Mouse (Mus musculus) liver, embryonic 15.5 days (tissue): ENCODE results near the gene Pex14. TPM values are rescaled to one million over a fixed set of nuclear protein-coding genes. Genes with fewer than 3 reads are reported as not detected.

Source experiments
- ATAC-seq: fragments of 200-750 bp; cut with Nextera tagmentation; 2 replicates; pipeline ENCODE4 v1.8.0; 2017; ENCODE audit warnings: moderate number of reproducible peaks, mild to moderate bottlenecking, moderate library complexity; ENCODE audit not compliant: insufficient read depth
- H3K27ac ChIP-seq: fragments of 300-500 bp; sonication (generic); replicated peaks from 2 replicates; pipeline ENCODE4 v1.5.1; 2015; ENCODE audit warnings: mild to moderate bottlenecking, inconsistent platforms
- H3K27me3 ChIP-seq: fragments of 300-500 bp; sonication (generic); 2 replicates; pipeline ENCODE4 v1.6.1; 2015; ENCODE audit warnings: mild to moderate bottlenecking, inconsistent platforms
- H3K36me3 ChIP-seq: fragments of 300-500 bp; sonication (generic); replicated peaks from 2 replicates; pipeline ENCODE4 v1.6.1; 2015; ENCODE audit warnings: moderate library complexity, mild to moderate bottlenecking, inconsistent platforms
- H3K4me1 ChIP-seq: fragments of 300-500 bp; sonication (generic); replicated peaks from 2 replicates; pipeline ENCODE4 v1.6.1; 2015; ENCODE audit warnings: inconsistent platforms
- H3K4me2 ChIP-seq: fragments of 300-500 bp; sonication (generic); 2 replicates; pipeline ENCODE4 v1.6.1; 2015; ENCODE audit warnings: moderate library complexity, mild to moderate bottlenecking, inconsistent platforms
- H3K4me3 ChIP-seq: fragments of 300-500 bp; sonication (generic); replicated peaks from 2 replicates; pipeline ENCODE4 v1.5.1; 2015; ENCODE audit warnings: mild to moderate bottlenecking, inconsistent platforms
- H3K9ac ChIP-seq: fragments of 300-500 bp; sonication (generic); 2 replicates; pipeline ENCODE4 v1.6.1; 2015; ENCODE audit warnings: moderate library complexity, mild to moderate bottlenecking, inconsistent platforms
- H3K9me3 ChIP-seq: fragments of 300-500 bp; sonication (generic); replicated peaks from 2 replicates; pipeline ENCODE4 v1.6.1; 2016; ENCODE audit warnings: inconsistent platforms
- WGBS: fragments of 180-500 bp; shearing (Covaris S2); methylation state at CpG from one replicate; pipeline ENCODE4 v1.1.7; 2015; ENCODE audit warnings: mixed read lengths; ENCODE audit not compliant: insufficient replicate concordance; 5-methylcytosine and 5-hydroxymethylcytosine counted together
- polyA plus RNA-seq: library from polyadenylated mRNA; unstranded; fragments of >200 nt; fragmentation: Nextera tagmentation; extraction: Ambion mirVana; gene quantifications from 2 replicates; pipeline ENCODE4 v1.2.1, GENCODE M21; 2015

Pex14 gene
- polyA plus RNA-seq, 1 experiment from 2014 or later: 27.2 TPM

DNA sequence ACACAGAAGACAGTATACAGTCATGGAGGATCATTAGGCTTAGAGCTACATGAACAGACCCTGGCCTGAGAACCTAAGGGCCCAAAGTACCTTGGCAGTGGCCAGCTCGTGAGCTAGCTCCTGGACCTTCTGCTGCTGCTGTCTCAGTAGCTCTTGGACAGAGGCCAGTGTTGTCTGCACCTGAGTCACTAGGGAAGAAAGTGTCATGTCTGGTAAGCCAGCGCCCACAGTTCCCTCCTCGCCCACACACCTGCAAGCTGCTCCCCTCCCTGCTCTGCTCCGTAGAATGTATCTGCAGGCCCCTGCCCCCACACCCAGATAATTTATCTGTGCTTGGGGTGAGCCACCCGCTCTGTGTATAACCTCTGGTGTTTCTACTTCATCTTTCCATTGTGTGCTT is 133.5 kb downstream of the Pex14 start:
- Histone ChIP-seq H3K4me2 (no peak overlapping the region), H3K9ac (no peak overlapping the region), H3K9me3 (no peaks in the 10 kb centered on the region), H3K36me3 (peaks cover 19% of the 10 kb centered on the region; the same call in 1 of the 2 replicates), H3K4me3 (no peak overlapping the region), H3K4me1 (peaks cover 7% of the 10 kb centered on the region), H3K27me3 (no peaks in the 10 kb centered on the region), H3K27ac (no peak overlapping the region)
- WGBS: 66% methylated on average over 5 of the region's 5 CpGs
- no peak for ATAC-seq

DNA sequence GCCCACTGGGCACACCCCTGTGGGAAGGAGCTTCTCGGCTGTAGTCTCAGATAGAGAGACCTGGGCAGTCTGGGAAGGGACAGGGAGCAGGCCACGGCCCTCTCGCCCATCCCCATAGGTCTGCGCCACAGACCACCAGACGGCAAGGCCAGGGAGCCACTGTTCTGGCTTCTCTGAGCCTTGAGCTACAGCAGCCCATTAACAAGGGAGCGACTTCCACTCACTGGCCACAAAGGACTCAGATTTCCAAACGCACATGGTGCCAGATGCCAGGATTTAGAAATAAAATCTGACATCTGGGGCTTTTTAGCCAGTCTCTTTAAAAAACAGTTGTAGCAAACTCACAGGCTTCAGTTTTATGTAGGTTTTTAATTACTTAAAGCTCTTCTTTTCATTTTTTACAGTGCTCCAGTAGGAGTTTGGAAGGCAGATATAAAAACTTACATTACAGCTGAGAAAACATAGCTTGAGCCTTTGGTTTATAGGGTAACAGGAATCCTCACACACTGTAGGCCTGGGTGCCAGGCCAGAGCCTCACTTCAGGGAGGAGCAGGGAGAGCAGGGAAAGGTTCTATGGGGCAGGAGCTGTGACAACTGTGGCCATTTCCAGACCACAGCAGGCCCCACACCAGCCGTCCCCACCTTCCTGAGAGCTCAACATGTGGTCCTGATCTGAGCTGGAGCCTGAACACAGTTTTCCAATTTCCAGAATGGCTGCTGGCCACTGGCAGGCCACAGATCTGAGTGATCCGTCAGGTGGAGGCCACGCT is 134.9 kb downstream of the Pex14 start:
- H3K9me3 ChIP-seq: no peaks in the 10 kb centered on the region
- H3K27ac ChIP-seq: no peak overlapping the region
- H3K4me1 ChIP-seq: no peaks in the 10 kb centered on the region
- H3K27me3 ChIP-seq: no peaks in the 10 kb centered on the region
- H3K9ac ChIP-seq: no peak overlapping the region
- H3K4me3 ChIP-seq: no peak overlapping the region
- peaks cover 19% of the 10 kb centered on the region; the same call in 1 of the 2 replicates for H3K36me3 ChIP-seq
- no peak for ATAC-seq
- H3K4me2 ChIP-seq: no peak overlapping the region
- 80% methylated on average over 10 of the region's 10 CpGs for WGBS

DNA sequence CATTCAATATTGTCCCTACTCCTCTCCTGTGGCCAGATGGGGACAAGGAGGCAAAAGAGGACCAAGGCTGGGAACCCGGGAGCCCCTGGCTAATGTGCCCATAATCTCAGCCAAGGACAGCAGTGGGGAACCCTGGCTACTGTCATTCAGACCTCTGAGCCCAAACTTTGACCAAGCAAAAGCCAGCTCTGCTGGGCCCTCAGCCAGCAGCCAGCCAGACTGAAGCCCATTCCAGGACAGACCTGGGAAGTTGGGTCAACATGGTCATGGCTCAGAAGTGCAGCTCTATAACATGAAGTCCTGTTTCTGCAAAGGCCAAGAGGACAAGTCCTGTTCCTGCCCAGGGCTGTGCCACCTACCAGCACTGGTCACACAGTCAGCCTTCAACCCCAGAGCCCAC is 137.6 kb downstream of the Pex14 start:
- WGBS: 63% methylated on average over 1 of the region's 1 CpGs
- no peak for ATAC-seq
- Histone ChIP-seq H3K4me3 (no peak overlapping the region), H3K4me2 (no peak overlapping the region), H3K36me3 (peaks cover 15% of the 10 kb centered on the region; the same call in 1 of the 2 replicates), H3K9ac (no peak overlapping the region), H3K27me3 (no peaks in the 10 kb centered on the region), H3K4me1 (no peaks in the 10 kb centered on the region), H3K27ac (no peak overlapping the region), H3K9me3 (no peaks in the 10 kb centered on the region)

DNA sequence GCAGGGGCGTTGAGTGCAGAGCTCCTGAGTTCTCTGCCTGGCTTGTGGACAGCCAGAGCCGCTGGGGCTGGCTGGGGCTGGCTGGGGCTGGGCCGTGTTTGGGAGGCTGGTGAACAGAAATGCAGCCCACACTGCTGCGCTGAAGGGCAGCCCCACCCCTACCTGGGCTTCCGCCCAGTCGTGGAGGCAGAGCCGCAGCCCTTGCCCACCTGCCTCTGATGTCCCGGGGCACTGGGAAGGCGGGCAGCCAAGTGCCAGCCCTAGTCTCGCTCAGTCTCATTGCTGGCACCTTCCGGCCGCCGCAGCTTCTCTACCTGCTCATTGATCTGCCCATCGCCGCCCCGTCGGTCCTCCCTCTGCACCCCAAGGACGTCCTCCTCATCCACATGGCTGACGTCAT is 138.6 kb downstream of the Pex14 start:
- Histone ChIP-seq H3K4me1 (no peaks in the 10 kb centered on the region), H3K27me3 (no peaks in the 10 kb centered on the region), H3K4me3 (no peak overlapping the region), H3K9ac (no peak overlapping the region), H3K4me2 (no peak overlapping the region), H3K27ac (no peak overlapping the region), H3K36me3 (peaks cover 15% of the 10 kb centered on the region; the same call in 1 of the 2 replicates), H3K9me3 (no peaks in the 10 kb centered on the region)
- 79% methylated on average over 19 of the region's 19 CpGs for WGBS
- ATAC-seq: no peak

DNA sequence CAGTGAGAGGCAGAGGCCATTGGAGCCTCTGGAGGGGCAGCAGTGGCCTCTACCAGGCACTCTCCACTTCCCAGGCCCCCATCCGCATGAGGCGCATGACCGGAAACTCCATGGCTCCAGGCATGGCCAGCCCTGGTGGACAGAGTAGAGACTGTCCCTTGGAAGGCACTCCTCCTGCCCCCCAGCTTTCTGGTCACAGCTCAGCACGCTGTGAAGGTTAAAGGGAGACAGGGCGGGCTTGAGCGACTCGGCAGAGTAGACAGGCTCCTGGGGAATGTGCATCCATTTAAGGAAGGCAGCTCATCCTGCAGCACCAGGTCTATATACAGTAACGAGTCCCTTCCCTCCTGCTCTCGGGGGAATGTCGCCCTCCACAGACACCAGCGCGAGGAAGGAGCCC is 139.7 kb downstream of the Pex14 start:
- Histone ChIP-seq H3K9ac (no peak overlapping the region), H3K27ac (no peak overlapping the region), H3K4me1 (no peaks in the 10 kb centered on the region), H3K27me3 (0 out of 2 replicates have a peak, but pooled peaks cover under 1% of the 10 kb centered on the region), H3K4me2 (no peak overlapping the region), H3K36me3 (peaks cover 11% of the 10 kb centered on the region; the same call in 1 of the 2 replicates), H3K9me3 (no peaks in the 10 kb centered on the region), H3K4me3 (no peak overlapping the region)
- WGBS: 77% methylated on average over 12 of the region's 12 CpGs
- no peak for ATAC-seq

DNA sequence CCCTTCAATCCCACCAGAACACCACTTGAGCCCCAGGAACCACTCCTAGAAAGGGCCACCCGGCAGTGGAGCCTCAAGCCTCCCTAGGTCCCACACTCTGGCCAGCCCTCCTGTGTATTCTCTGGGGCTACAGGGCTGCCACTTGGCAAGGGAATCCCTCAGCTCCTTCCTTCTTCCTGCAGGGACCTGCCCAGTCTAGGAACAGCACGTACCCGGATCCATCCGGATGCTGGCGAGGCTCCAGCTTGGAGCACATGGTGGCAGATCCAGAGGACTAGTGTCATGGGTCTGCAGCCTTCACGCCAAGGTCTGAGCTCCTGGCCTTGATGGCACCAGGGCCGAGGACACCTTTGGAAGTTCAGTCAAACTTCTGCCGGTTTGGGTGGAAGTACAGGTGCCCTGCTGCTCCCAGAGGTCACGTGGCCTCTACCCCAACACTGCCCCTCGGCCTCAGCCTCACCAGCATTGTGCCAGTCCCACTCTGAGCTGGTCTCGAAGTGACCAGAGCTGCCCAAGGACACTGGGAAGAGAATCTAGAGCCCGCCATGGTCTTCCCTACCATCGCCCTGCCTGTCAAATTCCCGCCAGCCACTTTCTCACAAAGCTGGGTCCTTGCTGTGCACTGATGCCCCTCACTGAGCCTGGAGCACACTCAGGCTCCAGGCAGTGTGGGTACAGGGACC is 144.4 kb downstream of the Pex14 start:
- Histone ChIP-seq H3K4me2 (no peak overlapping the region), H3K27me3 (peaks cover 43% of the 10 kb centered on the region), H3K36me3 (no peaks in the 10 kb centered on the region), H3K9me3 (no peaks in the 10 kb centered on the region), H3K4me1 (peaks cover 13% of the 10 kb centered on the region; the same call in 1 of the 2 replicates), H3K4me3 (no peak overlapping the region), H3K27ac (no peak overlapping the region), H3K9ac (no peak overlapping the region)
- no peak for ATAC-seq
- 57% methylated on average over 14 of the region's 14 CpGs for WGBS

DNA sequence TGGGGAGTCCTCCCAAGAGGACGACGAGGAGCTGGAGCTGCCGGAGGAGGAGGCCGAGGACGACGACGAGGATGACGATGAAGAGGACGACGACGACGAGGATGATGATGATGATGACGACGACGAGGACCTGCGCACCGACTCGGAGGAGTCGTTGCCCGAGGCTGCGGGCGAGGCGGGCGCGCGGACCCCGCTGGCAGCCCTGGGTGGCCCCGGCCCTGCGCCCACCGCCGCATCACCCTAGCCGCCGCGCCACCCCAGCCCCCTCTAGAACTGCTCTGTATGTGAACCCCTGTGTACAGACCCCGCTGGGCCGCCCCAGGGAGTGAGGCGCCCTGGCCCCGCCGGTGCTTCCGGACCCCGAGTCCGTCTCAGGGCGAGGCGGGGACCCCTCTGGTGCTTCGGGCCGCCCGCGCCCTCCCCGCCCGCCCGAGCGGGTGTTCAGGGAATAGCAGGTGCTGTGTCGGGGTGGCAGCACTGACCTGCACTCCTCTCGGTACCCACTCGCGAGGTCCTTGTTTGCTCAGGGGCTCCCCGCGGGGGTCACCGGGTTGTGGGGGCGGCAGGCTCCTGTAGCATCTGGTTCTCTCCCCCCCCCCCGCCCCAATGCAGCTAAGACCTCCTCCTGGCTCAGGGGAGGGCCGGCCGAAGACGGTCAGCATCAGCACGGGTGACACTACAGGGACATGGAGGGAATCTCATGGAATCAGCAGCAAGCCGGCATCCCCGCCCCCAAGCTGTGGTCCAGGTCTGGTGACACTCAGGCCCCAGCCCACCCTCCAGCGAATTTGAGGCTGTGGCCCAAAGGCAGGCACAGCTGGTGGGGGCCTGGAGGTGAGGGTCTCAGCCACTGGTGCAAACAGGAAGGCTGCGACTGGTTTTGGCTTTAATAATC is 147.1 kb downstream of the Pex14 start:
- H3K27ac ChIP-seq: no peak overlapping the region
- H3K9me3 ChIP-seq: no peaks in the 10 kb centered on the region
- H3K27me3 ChIP-seq: peaks cover 57% of the 10 kb centered on the region
- ATAC-seq: no peak
- peak overlapping the region; percentile 53 for H3K4me2 ChIP-seq
- no peak overlapping the region for H3K9ac ChIP-seq
- H3K4me1 ChIP-seq: peaks cover 20% of the 10 kb centered on the region
- peak overlapping the region; percentile 17 for H3K4me3 ChIP-seq
- 16% methylated on average over 69 of the region's 69 CpGs for WGBS
- no peaks in the 10 kb centered on the region for H3K36me3 ChIP-seq

DNA sequence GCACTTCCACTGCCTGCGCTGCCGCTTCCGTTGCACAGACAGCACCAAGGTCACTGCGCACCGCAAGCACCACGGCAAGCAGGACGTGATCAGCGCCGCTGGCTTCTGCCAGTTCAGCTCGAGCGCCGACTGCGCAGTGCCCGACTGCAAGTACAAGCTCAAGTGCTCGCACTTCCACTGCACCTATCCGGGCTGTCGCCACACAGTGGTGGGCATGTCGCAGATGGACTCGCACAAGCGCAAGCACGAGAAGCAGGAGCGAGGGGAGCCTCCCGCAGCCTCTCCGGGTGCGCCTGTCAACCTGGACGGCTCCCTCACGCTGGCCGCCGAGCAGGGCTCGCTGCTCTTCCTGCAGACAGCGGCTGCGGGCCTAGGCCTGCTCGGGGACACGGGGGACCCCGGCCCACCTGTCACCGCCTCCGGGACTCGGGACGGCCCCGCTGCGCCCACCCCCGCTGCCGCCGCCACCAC is 147.8 kb downstream of the Pex14 start:
- Histone ChIP-seq H3K4me2 (peak overlapping the region; percentile 53), H3K27me3 (peaks cover 57% of the 10 kb centered on the region), H3K4me1 (peaks cover 20% of the 10 kb centered on the region), H3K36me3 (no peaks in the 10 kb centered on the region), H3K9me3 (no peaks in the 10 kb centered on the region), H3K27ac (no peak overlapping the region), H3K4me3 (peak overlapping the region; percentile 17), H3K9ac (no peak overlapping the region)
- 7% methylated on average over 43 of the region's 44 CpGs for WGBS
- ATAC-seq: no peak

DNA sequence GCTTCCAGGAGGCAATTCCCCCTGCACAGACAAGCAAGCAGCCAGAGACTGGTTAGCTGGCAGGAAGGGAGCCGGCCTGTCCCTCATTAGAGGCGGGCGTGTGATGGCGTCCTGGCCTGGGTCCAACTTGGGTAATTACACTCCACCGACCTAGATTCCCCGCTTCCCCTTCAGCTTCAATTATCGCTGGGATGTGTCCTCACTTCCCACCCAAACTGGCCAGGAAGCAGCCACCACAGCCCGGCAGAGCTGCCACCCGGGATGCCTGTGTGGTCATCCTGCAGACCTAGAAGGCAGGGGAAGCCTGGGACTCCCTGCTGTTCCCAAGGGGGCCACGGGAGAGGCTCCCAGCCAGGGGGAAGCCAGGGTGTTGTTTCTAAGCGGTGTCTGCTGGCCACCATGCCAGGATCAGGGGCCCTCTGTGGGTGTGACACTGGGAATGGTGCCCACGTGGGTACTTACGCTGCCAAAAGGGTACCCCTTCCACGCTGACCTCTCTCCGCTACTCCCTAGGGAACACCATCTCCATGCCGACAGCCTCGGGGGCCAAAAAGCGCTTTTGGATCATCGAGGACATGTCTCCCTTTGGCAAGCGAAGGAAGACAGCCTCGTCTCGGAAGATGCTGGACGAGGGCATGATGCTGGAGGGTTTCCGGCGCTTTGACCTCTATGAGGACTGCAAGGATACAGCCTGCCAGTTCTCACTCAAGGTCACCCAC is 148.6 kb downstream of the Pex14 start:
- Histone ChIP-seq H3K27ac (no peak overlapping the region), H3K27me3 (peaks cover 57% of the 10 kb centered on the region), H3K36me3 (no peaks in the 10 kb centered on the region), H3K9ac (no peak overlapping the region), H3K4me2 (no peak overlapping the region), H3K4me1 (peaks cover 20% of the 10 kb centered on the region), H3K4me3 (no peak overlapping the region), H3K9me3 (no peaks in the 10 kb centered on the region)
- no peak for ATAC-seq
- 48% methylated on average over 25 of the region's 25 CpGs for WGBS

DNA sequence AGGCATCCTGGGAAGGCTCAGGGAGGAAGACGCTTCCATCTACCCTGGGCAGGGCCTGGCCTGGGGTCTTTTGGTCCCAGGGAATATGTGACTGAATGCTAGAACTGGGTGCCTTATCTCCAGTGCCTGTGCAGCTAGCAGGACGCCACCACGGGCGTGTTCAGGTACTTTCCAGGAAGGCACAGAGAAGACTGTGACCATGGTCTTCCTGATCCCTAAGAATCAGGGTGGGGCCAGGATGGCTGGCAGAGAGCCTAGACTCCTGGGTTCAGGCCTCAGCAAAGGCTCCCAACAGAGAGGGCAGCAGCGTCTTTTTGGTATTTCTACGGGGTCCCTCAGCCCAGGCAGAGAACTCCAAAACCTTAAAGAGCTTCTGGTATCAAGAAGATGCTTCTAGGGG is 149.2 kb downstream of the Pex14 start:
- Histone ChIP-seq H3K27me3 (peaks cover 57% of the 10 kb centered on the region), H3K4me1 (peaks cover 20% of the 10 kb centered on the region)

More for the DNA sequence above, 149.2 kb downstream of the Pex14 start:
- H3K4me3 ChIP-seq: no peak overlapping the region
- no peaks in the 10 kb centered on the region for H3K36me3 ChIP-seq
- H3K9me3 ChIP-seq: no peaks in the 10 kb centered on the region
- no peak overlapping the region for H3K27ac ChIP-seq
- ATAC-seq: no peak
- 46% methylated on average over 6 of the region's 6 CpGs for WGBS
- H3K9ac ChIP-seq: no peak overlapping the region
- H3K4me2 ChIP-seq: no peak overlapping the region
